Mouse (Mus musculus) CH12.LX (cell line): ENCODE measurements at regions not wholly inside any gene's neighbourhood (a gene's known extent, or its start where the extent isn't known, plus 50 kb on each side); places are given as distances from the start of the nearest gene placed in this dataset.

Experiments
- DNase-seq: peaks from one replicate; pipeline ENCODE4 v3.0.0-alpha.2; 2013; ENCODE audit errors: extremely low read depth
- H3K27ac ChIP-seq: 2 replicates; pipeline ENCODE4 v1.5.1; 2012; ENCODE audit warnings: low read depth, mild to moderate bottlenecking, control low read depth, moderate library complexity; ENCODE audit not compliant: insufficient read depth
- H3K27me3 ChIP-seq: replicated peaks from 2 replicates; pipeline ENCODE3; 2012; ENCODE audit warnings: inconsistent platforms
- H3K36me3 ChIP-seq, 2 experiments: replicated peaks in 1 of 2; 2 replicates each; pipeline versions ENCODE3 to v1.6.1; 2012; ENCODE audit warnings: inconsistent platforms in 1 of 2, low read length in 1 of 2, mild to moderate bottlenecking in 1 of 2, mixed read lengths in 1 of 2, moderate library complexity in 1 of 2; ENCODE audit not compliant: control insufficient read depth in 1 of 2, insufficient read depth in 1 of 2
- H3K4me1 ChIP-seq, 2 experiments: 2 replicates each; pipeline ENCODE4 v1.6.1; 2012; ENCODE audit warnings: inconsistent platforms in 1 of 2, moderate library complexity in 1 of 2; ENCODE audit not compliant: insufficient read depth in 2 of 2, control insufficient read depth in 1 of 2
- H3K4me2 ChIP-seq: 2 replicates; pipeline ENCODE4 v1.6.1; 2012; ENCODE audit warnings: low read depth, mild to moderate bottlenecking, control low read depth; ENCODE audit not compliant: poor library complexity, insufficient read depth, severe bottlenecking
- H3K4me3 ChIP-seq, 3 experiments: fragments of 150-350 bp in 1 of 3; sonication (generic) in 1 of 3; replicated peaks in 1 of 3; 2 replicates each; pipeline versions ENCODE3 to v1.5.1; 2011 to 2012; ENCODE audit warnings: low read depth in 2 of 3, low read length in 2 of 3, mild to moderate bottlenecking in 2 of 3, moderate library complexity in 2 of 3, control low read depth in 1 of 3, improper control_type of control experiment in 1 of 3, inconsistent platforms in 1 of 3, mixed read lengths in 1 of 3; ENCODE audit not compliant: poor library complexity in 1 of 3
- H3K79me2 ChIP-seq: replicated peaks from 2 replicates; pipeline ENCODE4 v1.6.1; 2012; ENCODE audit warnings: mild to moderate bottlenecking, moderate library complexity; ENCODE audit not compliant: control insufficient read depth, poor library complexity, insufficient read depth, severe bottlenecking; ENCODE audit errors: extremely low read depth
- H3K9ac ChIP-seq: 2 replicates; pipeline ENCODE4 v1.6.1; 2012; ENCODE audit warnings: low read depth, mild to moderate bottlenecking, control low read depth, moderate library complexity; ENCODE audit not compliant: insufficient read depth
- H3K9me3 ChIP-seq: replicated peaks from 2 replicates; pipeline ENCODE3; 2012; ENCODE audit warnings: low read length, inconsistent platforms, mixed read lengths
- CHD1 ChIP-seq: IDR thresholded peaks from 2 replicates; pipeline ENCODE4 v1.6.1; 2012; ENCODE audit warnings: low read depth, low read length, improper control_type of control experiment, inconsistent platforms
- CTCF ChIP-seq, 2 experiments: IDR thresholded peaks in 1 of 2; conservative IDR thresholded peaks in 1 of 2; 2 replicates each; pipeline ENCODE4 v1.5.1; 2011 to 2012; ENCODE audit warnings: low read depth in 2 of 2, low read length in 2 of 2, improper control_type of control experiment in 1 of 2, inconsistent platforms in 1 of 2, mild to moderate bottlenecking in 1 of 2, moderate library complexity in 1 of 2
- E2F4 ChIP-seq: IDR thresholded peaks from 2 replicates; pipeline ENCODE4 v1.6.1; 2011; ENCODE audit warnings: low read depth, low read length, improper control_type of control experiment; ENCODE audit not compliant: insufficient replicate concordance
- ELF1 ChIP-seq: IDR thresholded peaks from 2 replicates; pipeline ENCODE4 v1.6.1; 2014; ENCODE audit warnings: low read depth, mild to moderate bottlenecking, inconsistent platforms, low read length, improper control_type of control experiment
- ETS1 ChIP-seq: conservative IDR thresholded peaks from 2 replicates; pipeline ENCODE4 v1.6.1; 2012; ENCODE audit warnings: low read depth, mild to moderate bottlenecking, inconsistent platforms, low read length, improper control_type of control experiment, moderate library complexity
- GABPA ChIP-seq: IDR thresholded peaks from 2 replicates; pipeline ENCODE4 v1.6.1; 2012; ENCODE audit warnings: low read depth, low read length, improper control_type of control experiment, inconsistent platforms; ENCODE audit not compliant: insufficient replicate concordance
- HCFC1 ChIP-seq: IDR thresholded peaks from 2 replicates; pipeline ENCODE4 v1.6.1; 2012; ENCODE audit warnings: low read depth, mild to moderate bottlenecking, inconsistent platforms, low read length, improper control_type of control experiment
- JUND ChIP-seq: conservative IDR thresholded peaks from 2 replicates; pipeline ENCODE4 v1.6.1; 2011; ENCODE audit warnings: low read depth, low read length, improper control_type of control experiment
- KAT2A ChIP-seq: IDR thresholded peaks from 2 replicates; pipeline ENCODE4 v1.6.1; 2012; ENCODE audit warnings: low read length, improper control_type of control experiment, inconsistent platforms; ENCODE audit not compliant: insufficient replicate concordance
- MEF2A ChIP-seq: IDR thresholded peaks from 2 replicates; pipeline ENCODE4 v1.6.1; 2014; ENCODE audit warnings: low read depth, mild to moderate bottlenecking, inconsistent platforms, low read length, improper control_type of control experiment, borderline replicate concordance
- MXI1 ChIP-seq: IDR thresholded peaks from 2 replicates; pipeline ENCODE4 v1.6.1; 2011; ENCODE audit warnings: mild to moderate bottlenecking, low read depth, low read length, improper control_type of control experiment
- NELFE ChIP-seq: IDR thresholded peaks from 2 replicates; pipeline ENCODE4 v1.6.1; 2011; ENCODE audit warnings: low read depth, low read length, improper control_type of control experiment
- NRF1 ChIP-seq: IDR thresholded peaks from 2 replicates; pipeline ENCODE4 v1.6.1; 2014; ENCODE audit warnings: low read depth, mild to moderate bottlenecking, inconsistent platforms, low read length, improper control_type of control experiment, moderate library complexity
- PAX5 ChIP-seq: IDR thresholded peaks from 2 replicates; pipeline ENCODE4 v1.6.1; 2012; ENCODE audit warnings: low read length, inconsistent platforms, mixed read lengths
- POLR2A ChIP-seq: IDR thresholded peaks from 2 replicates; pipeline ENCODE4 v1.6.1; 2011; ENCODE audit warnings: low read depth, mild to moderate bottlenecking, improper control_type of control experiment, low read length
- RAD21 ChIP-seq: IDR thresholded peaks from 2 replicates; pipeline ENCODE4 v1.6.1; 2011; ENCODE audit warnings: low read depth, mild to moderate bottlenecking, low read length, improper control_type of control experiment, moderate library complexity
- SMC3 ChIP-seq: IDR thresholded peaks from 2 replicates; pipeline ENCODE4 v1.6.1; 2011; ENCODE audit warnings: low read depth, low read length, improper control_type of control experiment
- UBTF ChIP-seq: IDR thresholded peaks from 2 replicates; pipeline ENCODE4 v1.6.1; 2012; ENCODE audit warnings: low read depth, mild to moderate bottlenecking, inconsistent platforms, low read length, improper control_type of control experiment, moderate library complexity
- ZC3H11A ChIP-seq: IDR thresholded peaks from 2 replicates; pipeline ENCODE4 v1.6.1; 2012; ENCODE audit warnings: low read depth, mild to moderate bottlenecking, inconsistent platforms, low read length, improper control_type of control experiment
- ZKSCAN1 ChIP-seq: IDR thresholded peaks from 2 replicates; pipeline ENCODE4 v1.6.1; 2012; ENCODE audit warnings: low read depth, inconsistent platforms, low read length, improper control_type of control experiment, borderline replicate concordance
- dilution Hi-C: fragments of 300-500 bp; cut with MboI; formaldehyde crosslinking; loops from 2 replicates; pipeline ENCODE4 v1.14.3; 2020; ENCODE audit warnings: low sequenced_read_pairs; ENCODE audit not compliant: extremely low pct_unique_long_range_greater_than_20kb, extremely low pct_ligation_motif_present
- in situ Hi-C: fragments of 300-500 bp; cut with MboI; formaldehyde crosslinking; loops from 3 replicates; pipeline ENCODE4 v1.14.3; 2019; ENCODE audit warnings: low sequenced_read_pairs, low pct_ligation_motif_present, low pct_unique_long_range_greater_than_20kb, mixed read lengths

GRCm38 (mm10) chr16:28990666-28991065, 61.2 kb upstream of the Mb21d2 start:
- H3K9ac ChIP-seq: no peak overlapping the region
- TF ChIP-seq KAT2A: no peak
- no peak for TF ChIP-seq MEF2A
- no peak for TF ChIP-seq ETS1
- no peak for TF ChIP-seq JUND
- TF ChIP-seq MXI1: no peak
- no peak for TF ChIP-seq NELFE
- no peak for TF ChIP-seq RAD21
- TF ChIP-seq PAX5: no peak
- TF ChIP-seq SMC3: no peak
- no peak for TF ChIP-seq CHD1
- TF ChIP-seq ZC3H11A: no peak
- TF ChIP-seq CTCF (conservative IDR thresholded peaks at IDR 0.05 in 1 of 2, IDR thresholded peaks at IDR 0.05 in 1 of 2; ENCODE audit: low read depth in 2 of 2, low read length in 2 of 2): no peak
- TF ChIP-seq POLR2A: no peak
- TF ChIP-seq UBTF: no peak
- TF ChIP-seq, all 38 proteins: peak for 0
- H3K79me2 ChIP-seq: no peaks in the 10 kb centered on the region
- no peaks in the 10 kb centered on the region for H3K36me3 ChIP-seq
- in situ Hi-C loops (no loop called here), dilution Hi-C loops (no loop called here)
- H3K4me3 ChIP-seq: no peak overlapping the region
- H3K27ac ChIP-seq: no peak overlapping the region
- no peaks in the 10 kb centered on the region for H3K27me3 ChIP-seq
- H3K9me3 ChIP-seq: peaks cover 69% of the 10 kb centered on the region
- no peak for DNase-seq
- H3K4me1 ChIP-seq: no peaks in the 10 kb centered on the region
- no peak overlapping the region for H3K4me2 ChIP-seq

- no peak overlapping the region for H3K4me2 ChIP-seq
- TF ChIP-seq GABPA: no peak
- TF ChIP-seq NRF1: no peak
- TF ChIP-seq HCFC1: no peak
- TF ChIP-seq MEF2A: no peak
- no peak for TF ChIP-seq ZKSCAN1
- TF ChIP-seq ETS1: no peak
- TF ChIP-seq E2F4: no peak
- TF ChIP-seq ZC3H11A: no peak
- no peak for TF ChIP-seq ELF1
- TF ChIP-seq, all 38 proteins: peak for 0
- Histone ChIP-seq H3K9me3 (peaks cover 75% of the 10 kb centered on the region), H3K4me1 (no peaks in the 10 kb centered on the region), H3K27ac (no peak overlapping the region), H3K4me3 (no peak overlapping the region), H3K27me3 (no peaks in the 10 kb centered on the region), H3K79me2 (no peaks in the 10 kb centered on the region), H3K36me3 (no peaks in the 10 kb centered on the region), H3K9ac (no peak overlapping the region)
- DNase-seq: no peak
- dilution Hi-C loops: no loop called here
- in situ Hi-C loops: no loop called here
Observed at GRCm38 (mm10) chr16:28984931-28985330, 55.5 kb upstream of the Mb21d2 start.
